Mouse (Mus musculus) T-helper 17 cell (primary cell): ENCODE results near the gene Emilin1.

Experiments
- in situ Hi-C, 2 experiments: fragments of 300-600 bp; cut with MboI, MseI; formaldehyde crosslinking; loops; 1 replicate in 1 of 2; 2 replicates in 1 of 2; pipeline ENCODE4 v1.15.1; 2025; ENCODE audit warnings: high pct_unique_total_duplicates in 2 of 2

Gene Emilin1

DNA sequence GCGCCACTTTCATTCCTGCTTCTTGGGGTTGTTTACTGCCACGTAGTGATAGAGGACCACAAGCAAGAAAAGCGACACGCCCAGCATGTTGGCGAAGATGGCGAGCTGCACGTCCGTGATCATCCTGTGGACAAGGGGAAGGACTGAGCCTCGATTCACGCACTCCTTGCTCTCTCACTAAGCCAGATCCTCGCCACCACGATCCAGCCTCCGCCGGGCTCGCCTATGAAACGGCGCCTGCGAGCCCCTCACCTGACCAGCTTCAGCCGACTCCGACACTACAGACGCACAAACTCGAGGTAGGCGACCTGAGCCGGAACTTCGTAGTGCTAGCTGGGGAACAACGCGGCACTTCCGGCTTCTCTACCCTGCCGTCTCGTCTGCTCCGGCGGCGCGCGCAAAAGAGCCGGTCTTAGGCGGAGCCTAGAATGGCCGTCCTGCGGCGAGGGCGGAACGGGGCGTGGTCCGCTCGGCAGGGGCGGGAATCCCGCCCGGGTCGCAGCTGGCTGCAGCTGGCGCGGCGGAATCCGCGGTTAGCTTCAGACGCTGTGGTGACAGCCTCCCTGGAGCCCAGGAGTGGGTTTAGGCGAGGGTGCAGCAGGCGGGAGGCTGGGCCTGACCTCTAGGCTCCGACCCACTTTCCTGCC is 5.7 kb upstream of the Emilin1 start, which contains the start of gene Ost4:
Gene Ost4 (minus strand): TSS at position 376 of the 647 bp plus-strand sequence.
- in situ Hi-C loops, result loop anchor here in 1 of 2 experiments (10.0 kb wide), 1 partner anchor 287 kb away; the partner anchor contains the start of genes Eif2b4 and Snx17

DNA sequence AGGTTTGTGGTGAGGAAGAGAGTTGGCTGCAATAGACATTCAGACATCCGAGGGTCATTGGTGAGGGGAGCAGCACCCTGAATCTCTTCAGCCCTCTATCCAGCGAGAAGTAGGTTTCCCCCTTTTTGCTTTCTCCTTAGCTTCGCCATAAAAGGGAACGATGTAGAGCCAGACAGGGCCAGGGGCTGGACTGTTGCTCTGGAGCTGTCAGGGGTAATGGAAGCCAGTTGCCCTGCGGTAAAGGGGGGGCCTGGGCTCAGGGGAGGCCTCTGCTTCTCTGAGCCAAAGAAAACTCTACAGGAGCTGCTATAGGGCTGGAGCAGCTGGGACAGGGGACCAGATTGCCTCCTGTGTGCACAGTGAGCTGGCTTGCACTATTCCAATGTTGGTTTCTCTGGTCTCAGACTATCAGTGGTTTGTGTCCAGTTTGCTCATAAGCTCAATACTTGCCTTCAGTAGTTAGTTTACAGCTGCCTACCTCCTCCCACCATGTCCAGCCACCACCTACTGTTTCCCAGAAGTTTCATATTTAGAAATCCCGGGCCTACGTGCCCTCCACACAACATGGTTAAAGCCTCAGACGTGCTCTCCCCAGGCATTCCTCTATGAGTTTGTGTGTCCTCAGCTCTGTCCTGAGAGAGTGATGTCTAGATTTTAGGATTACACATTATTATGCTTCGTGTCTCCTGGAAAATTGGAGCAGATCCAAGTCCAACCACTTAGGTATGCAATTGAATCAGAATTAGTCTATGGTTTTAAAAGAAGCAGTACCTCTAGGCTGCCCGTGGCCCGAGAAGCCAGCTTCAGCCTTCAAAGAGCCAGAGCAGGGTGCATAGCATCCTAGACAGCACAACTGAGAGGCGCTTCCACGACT is 4.5 kb upstream of the Emilin1 start:
- in situ Hi-C loops, result loop anchor here in 1 of 2 experiments (10.0 kb wide), 1 partner anchor 286 kb away; the partner anchor contains the start of genes Eif2b4 and Snx17

DNA sequence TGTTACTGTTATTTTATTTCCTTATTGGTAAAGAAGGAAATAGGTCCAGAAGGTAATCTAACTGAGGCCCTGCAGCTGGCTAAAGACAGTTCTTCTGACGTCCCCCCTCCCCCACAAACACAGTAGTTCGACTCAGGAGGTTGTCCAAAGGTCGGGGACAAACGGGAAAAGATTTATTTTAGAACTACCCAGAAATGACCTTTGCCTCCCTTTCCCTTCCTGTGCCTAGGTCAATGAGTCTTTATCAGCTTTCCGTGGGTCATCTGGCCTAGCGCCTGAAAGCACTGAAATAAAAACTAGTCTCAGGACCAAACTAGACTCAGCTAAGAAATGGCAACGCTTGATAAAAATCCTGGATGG is 3.9 kb upstream of the Emilin1 start:
- in situ Hi-C loops, result loop anchor here in 1 of 2 experiments (10.0 kb wide), 1 partner anchor 286 kb away; the partner anchor contains the start of genes Eif2b4 and Snx17

DNA sequence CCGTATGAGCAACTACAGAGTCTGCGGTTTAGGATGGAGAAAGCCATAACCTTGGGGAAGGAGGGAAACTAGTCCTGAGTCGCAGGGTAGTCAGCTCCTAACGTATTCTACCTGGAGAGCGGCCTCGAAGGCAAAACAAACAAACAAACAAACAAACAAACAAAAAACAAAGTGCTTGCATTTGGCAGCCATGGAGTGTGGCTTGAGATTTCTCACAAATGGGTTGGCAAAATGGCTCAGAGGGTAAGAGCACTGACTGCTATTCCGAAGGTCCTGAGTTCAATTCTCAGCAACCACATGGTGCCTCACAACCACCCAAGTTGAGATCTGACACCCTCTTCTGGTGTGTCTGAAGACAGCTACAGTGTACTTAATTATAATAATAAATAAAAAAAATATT is 3.3 kb upstream of the Emilin1 start:
- in situ Hi-C loops, result loop anchor here in 1 of 2 experiments (10.0 kb wide), 1 partner anchor 285 kb away; the partner anchor contains the start of genes Eif2b4 and Snx17

DNA sequence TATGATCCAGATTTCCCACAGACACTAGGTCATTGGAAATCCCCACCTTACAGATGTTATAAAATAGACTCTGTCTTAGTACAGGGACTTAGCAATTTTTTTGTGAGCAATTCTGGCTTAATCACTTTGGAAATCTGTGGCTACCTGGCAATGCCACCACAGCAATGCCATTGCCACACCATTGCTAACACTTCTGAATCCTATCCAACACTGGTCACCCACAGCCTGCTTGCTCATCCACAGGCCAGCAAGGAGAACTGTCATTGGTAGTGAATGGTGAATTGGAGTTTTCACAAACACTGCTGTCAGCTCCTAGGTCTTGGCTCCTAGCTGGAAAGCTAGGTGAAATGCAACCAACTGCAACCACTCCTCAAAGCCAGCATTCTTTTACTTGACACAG is 2.7 kb upstream of the Emilin1 start:
- in situ Hi-C loops, result no loop called here

DNA sequence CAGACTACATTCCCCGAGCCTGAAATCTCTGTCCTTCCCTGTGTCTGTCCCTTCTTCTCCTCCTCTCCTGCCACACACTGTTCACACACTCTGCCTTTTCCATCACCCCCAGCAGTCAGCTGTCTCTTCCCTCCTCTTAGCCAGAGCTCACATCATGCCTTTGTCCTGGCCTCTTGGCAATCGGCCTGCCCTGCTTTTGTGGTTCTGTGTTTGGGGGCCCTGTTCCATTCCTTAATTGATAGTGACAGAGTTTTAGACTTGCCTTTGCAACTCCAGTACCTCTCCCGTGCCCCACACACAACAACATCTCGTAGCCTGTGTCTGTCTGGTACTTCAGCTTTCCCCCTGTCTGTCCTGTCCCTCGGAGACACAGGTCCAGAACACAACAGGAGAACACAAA is 1.0 kb upstream of the Emilin1 start:
- in situ Hi-C loops, result no loop called here

DNA sequence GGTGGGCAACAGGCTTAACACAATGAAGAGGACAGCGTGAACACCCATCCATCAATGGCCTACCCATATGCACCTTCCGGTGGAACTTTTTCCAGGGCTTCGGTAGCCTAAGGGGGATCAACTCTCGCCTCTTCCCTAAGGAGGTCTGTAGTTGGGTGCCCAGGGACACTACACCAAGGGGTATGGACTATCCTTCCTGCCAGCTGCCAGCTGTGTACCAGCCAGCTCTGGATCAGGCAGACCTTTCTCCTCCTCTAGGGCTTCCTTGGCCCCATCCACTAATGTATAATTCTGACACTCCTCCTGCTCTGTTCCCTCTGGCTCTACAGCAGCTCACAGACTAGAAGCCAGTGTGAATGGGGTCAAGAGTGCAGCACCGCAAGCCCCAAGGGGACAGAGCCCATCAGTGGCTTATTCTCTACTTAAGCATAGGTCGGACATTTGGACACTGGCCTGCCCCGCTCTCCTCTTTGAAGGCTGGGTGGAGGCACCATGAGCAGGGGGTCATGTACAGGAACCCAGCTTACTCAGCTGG is 966 bp downstream of the Emilin1 start:
- in situ Hi-C loops, result no loop called here

DNA sequence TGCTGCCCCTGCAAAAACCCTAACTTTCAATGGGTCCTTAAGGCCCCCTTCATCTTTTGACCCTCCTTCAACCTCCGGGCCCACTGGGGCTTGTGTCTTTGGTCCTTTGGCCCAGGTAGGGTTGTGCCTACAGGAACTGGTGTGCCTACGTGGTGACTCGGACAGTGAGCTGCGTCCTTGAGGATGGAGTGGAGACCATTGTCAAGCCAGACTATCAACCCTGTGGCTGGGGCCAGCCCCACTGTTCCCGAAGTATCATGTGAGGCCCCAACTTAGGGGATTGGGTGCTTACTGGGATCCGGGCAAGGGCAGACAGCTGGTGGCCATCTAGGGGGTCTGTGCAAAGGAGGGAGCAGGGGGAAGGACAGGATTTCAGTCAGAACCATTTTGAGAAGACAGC is 1.6 kb downstream of the Emilin1 start:
- in situ Hi-C loops, result loop anchor here in 1 of 2 experiments (5.0 kb wide), 1 partner anchor 103 kb away; the partner anchor contains the start of gene Mapre3

DNA sequence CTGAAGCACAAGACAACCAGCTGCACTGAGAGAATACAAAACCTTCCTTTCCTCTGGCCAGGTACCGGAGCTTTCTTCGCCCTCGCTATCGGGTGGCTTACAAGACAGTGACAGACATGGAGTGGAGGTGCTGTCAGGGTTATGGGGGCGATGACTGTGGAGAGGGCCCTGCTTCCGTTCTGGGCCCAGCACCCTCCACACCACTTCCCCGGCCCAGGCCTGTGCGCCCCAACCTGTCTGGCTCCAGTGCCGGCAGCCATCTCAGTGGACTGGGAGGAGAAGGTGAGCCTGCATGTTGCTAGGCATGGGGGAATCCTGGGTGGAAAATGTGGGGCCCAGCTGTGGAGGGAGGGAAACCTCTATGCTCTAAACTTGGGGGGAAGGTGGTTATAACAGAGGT is 2.3 kb downstream of the Emilin1 start:
- in situ Hi-C loops, result loop anchor here in 1 of 2 experiments (5.0 kb wide), 1 partner anchor 103 kb away; the partner anchor contains the start of gene Mapre3

DNA sequence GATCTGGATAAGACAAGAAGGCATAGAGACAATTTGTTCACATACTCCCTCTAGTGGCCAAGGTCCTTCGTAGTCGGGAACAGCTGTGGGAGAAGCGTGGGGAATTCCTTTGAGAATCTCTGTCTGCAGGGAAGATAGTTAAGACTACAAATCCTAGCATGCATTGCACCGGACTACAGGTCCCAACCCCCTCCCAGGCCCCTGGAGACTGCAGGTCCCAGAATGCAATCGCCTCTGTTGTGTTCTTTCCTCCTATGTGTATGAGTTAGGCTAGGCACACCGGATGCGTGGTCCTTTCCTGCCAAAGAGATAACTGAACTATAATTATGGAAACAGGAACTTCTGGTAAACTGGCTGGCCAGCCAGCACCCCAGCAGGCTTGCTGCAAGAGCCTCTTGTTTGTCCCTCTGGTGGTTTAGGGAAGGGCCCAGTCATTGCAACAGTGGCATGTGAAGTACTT is 2.8 kb downstream of the Emilin1 start:
- in situ Hi-C loops, result loop anchor here in 1 of 2 experiments (5.0 kb wide), 1 partner anchor 104 kb away; the partner anchor contains the start of gene Mapre3

DNA sequence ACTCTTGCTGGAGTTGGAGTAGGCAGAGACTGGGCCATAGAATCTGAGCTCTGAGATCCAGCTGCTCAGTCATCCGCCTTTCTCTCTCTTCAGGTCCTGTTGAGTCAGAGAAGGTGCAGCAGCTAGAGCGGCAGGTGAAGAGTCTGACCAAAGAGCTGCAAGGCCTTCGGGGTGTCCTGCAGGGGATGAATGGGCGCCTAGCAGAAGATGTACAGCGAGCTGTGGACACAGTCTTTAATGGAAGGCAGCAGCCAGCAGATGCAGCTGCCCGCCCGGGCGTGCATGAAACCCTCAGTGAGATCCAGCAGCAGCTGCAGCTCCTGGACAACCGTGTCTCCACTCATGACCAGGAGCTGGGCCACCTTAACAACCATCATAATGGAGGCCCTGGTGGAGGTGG is 3.6 kb downstream of the Emilin1 start:
- in situ Hi-C loops, result loop anchor here in 1 of 2 experiments (5.0 kb wide), 1 partner anchor 105 kb away; the partner anchor contains the start of gene Mapre3

DNA sequence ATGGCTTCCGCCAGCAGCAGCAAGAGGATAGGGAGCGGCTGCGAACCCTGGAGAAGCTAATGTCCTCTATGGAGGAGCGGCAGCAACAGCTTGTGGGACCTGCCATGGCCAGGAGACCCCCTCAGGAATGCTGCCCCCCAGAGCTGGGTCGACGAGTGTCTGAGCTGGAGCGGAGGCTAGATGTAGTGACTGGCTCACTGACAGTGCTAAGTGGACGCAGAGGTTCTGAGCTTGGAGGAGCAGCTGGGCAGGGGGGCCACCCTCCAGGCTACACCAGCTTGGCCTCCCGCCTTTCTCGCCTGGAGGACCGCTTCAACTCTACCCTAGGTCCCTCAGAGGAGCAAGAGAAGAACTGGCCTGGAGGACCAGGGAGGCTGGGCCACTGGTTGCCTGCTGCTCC is 4.1 kb downstream of the Emilin1 start:
- in situ Hi-C loops, result loop anchor here in 1 of 2 experiments (5.0 kb wide), 1 partner anchor 105 kb away; the partner anchor contains the start of gene Mapre3

DNA sequence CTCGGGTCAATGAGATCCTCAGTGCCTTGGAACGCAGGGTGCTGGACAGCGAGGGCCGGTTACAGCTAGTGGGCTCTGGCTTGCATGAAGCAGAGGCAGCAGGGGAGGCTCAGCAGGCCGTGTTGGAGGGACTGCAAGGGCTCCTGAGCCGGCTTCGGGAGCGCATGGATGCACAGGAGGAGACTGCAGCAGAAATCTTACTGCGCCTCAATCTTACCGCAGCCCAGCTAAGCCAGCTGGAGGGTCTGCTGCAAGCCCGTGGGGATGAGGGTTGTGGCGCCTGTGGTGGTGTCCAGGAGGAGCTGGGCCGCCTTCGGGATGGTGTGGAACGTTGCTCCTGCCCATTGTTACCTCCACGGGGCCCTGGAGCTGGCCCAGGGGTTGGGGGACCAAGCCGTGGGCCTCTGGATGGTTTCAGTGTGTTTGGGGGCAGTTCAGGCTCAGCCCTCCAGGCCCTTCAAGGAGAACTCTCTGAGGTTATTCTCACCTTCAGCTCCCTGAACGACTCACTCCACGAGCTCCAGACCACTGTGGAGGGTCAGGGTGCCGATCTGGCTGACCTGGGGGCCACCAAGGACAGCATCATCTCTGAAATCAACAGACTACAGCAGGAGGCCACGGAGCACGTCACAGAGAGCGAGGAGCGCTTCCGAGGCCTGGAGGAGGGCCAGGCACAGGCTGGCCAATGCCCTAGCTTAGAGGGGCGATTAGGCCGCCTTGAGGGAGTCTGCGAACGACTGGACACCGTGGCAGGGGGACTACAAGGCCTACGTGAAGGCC is 4.9 kb downstream of the Emilin1 start:
- in situ Hi-C loops, result loop anchor here in 1 of 2 experiments (5.0 kb wide), 1 partner anchor 106 kb away; the partner anchor contains the start of gene Mapre3

DNA sequence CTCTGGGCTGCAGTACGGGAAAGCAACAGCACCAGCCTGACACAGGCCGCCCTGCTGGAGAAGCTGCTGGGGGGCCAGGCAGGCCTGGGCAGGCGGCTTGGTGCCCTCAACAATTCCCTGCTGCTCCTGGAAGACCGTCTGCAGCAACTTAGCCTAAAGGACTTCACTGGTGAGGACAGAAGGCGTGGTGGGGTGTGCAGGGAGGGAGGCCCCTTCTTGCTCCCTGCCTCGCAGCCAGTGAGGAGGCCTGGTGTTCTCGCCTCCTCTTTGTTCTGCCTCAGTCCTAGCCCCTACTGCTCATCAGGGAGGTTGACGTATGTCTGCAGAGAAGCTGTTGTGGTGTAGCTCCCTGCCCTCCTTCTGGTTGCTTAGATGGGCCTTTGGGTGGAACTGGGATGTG is 5.5 kb downstream of the Emilin1 start:
- in situ Hi-C loops, result loop anchor here in 1 of 2 experiments (5.0 kb wide), 1 partner anchor 106 kb away; the partner anchor contains the start of gene Mapre3

DNA sequence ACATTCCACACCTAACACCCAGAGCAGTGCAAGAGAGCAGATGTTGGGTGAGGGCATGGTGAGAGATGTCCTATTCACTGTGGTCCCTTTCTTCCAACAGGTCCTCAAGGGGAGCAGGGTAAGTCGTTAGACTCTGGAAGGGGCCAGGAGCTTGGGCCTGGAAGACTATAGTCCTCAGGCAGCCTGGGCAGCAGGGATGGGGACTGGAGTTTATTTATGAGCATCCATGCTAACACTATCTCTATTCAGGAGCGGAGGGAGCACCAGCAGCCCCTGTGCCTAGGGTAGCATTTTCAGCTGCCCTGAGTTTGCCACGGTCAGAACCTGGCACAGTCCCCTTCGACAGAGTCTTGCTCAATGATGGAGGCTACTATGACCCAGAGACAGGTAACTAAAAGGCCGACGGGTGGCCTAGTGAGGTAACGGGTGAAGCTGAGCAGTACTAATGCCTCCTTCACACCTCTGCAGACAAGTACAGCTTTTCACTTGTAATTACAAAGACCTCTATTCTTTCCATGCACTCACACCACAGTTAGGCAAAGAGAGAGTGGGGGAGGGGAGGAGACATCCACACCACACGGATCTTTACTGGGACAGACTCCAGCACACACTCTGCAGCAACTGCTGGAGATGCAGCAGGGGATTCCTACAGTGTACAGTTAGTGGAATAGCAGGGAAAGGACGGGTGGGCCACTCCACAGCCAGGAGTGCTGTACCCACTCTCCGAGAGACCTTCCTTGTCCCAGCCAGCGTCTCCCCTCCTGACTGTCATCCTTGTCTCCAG is 6.8 kb downstream of the Emilin1 start:
- in situ Hi-C loops, result loop anchor here in 1 of 2 experiments (5.0 kb wide), 1 partner anchor 108 kb away; the partner anchor contains the start of gene Mapre3

DNA sequence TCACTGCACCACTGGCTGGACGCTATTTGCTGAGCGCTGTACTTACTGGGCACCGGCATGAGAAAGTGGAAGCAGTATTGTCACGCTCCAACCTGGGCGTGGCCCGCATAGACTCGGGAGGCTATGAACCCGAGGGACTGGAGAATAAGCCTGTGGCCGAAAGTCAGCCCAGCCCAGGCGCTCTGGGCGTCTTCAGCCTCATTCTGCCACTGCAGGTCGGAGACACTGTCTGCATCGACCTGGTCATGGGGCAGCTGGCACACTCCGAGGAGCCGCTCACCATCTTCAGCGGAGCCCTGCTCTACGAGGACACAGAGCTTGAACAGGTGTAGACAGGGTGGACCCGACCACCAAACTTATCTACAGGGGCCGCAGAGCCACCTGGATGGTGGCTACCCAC is 7.4 kb downstream of the Emilin1 start:
- in situ Hi-C loops, result no loop called here

DNA sequence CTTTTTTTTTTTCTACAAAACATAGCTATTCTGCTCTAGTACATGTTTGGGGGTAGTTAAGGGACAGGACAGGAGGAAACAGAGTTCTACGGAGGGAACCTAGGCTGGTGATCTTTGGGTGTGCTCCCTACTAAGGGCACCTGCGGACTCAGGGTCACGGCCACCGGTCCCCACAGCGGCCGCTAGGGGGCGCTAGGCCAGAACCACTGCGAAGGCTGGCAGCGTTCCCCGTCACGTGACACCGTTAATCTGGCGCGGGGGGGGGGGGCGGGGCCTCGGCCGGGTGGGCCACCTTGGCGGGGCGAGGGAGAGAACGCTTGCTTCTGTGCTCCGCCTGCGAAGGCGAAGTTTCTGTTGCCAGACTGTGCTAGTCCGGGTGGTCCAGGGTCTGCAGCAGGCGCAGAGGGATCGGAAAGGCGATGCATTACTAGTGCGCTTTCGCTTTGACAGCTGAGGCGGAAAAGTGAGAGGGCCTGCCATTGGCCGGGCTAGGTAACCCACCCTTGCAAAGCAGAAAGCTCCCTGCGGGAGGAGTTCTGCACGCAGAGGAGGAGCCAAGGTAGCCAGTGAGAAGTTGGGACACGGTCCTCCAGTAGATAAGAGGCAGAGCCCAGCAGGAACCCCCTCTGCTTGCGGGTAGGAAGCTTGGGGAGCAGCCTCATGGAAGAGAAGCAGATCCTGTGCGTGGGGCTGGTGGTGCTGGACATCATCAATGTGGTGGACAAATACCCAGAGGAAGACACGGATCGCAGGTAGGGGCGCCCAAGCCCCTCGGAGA is 8.2 kb downstream of the Emilin1 start, which contains the start of gene Khk:
Gene Khk (plus strand): TSS at position 176 of the 778 bp plus-strand sequence.
- in situ Hi-C loops, result no loop called here

DNA sequence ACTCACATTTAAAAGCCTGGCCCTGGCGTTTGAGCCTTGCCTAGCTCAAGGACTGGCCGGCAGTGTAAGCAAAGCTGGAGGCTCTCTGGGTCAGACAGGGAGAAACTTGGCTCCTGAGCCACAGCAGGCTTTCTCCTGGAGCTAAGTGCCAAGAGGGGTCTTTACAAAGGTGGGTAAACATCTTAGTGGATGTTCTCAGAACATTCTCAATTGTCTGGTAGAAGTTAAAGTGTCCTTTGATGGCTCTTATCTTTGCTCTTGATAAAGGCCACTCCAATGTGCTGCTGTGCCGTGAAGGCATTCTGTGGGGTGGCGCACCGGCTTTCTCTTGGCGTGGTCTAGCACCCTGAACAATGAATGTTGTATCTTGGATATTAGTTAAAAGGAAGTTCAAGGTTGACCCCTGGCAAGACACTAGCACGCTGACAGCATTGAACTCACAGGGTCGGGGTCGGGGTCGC is 9.4 kb downstream of the Emilin1 start:
- in situ Hi-C loops, result no loop called here

DNA sequence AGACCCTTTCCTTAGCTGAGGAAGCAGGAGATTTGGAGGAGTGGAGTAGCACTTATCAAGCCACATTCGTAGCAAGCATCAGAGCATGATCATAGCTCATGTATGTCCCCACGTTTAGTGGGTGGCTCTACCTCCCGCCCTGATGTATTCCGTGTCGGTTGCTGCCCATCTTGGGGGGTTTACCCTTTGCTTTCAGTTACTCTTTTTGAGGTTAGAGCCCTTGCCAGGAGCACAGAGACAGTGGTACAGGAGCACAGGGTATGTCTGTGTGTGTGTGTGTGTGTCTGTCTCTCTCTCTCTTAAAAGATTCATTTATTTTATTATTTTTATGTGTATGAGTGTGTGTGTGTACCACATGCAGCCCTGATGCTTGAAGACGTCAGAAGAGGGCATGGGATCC is 9.9 kb downstream of the Emilin1 start:
- in situ Hi-C loops, result no loop called here
